Mouse (Mus musculus) adrenal gland, adult 2 months (tissue): ENCODE data around the gene Pheta2. TPM values are rescaled to one million over a fixed set of nuclear protein-coding genes. Genes with fewer than 3 reads are reported as not detected.
"Not testable (repeated sequence)": the region's sequence is repeated elsewhere in the genome, so short reads cannot be mapped to it uniquely, and the experiment has no call there.

Experiments used
- DNase-seq: peaks from one replicate; pipeline ENCODE4 v3.0.0; 2021
- microRNA-seq, 2 experiments: library from miRNA; unstranded; fragments of <30 nt; microRNA quantifications; one replicate each; pipeline ENCODE4 v1.2.0; 2021
- polyA plus RNA-seq: library from polyadenylated mRNA; depleted of rRNA; stranded (reverse); fragments of >200 nt; gene quantifications from 2 replicates; pipeline ENCODE4 v1.2.3, GENCODE M21; 2012; rRNA removed
- total RNA-seq, 2 experiments: library from RNA; stranded (reverse); gene quantifications; 2 replicates each; pipeline ENCODE4 v1.2.3; 2021

Pheta2 gene
- total and polyA plus RNA-seq, 3 experiments, result 0.40 to 1.1 (median 0.55) TPM

GRCm38 (mm10) chr15:82368851-82369250 is 30.1 kb downstream of the Pheta2 start:
- DNase-seq, result no peak

- DNase-seq, result no peak
Observed at GRCm38 (mm10) chr15:82372446-82372845, 33.7 kb downstream of the Pheta2 start.

- DNase-seq, result no peak
Observed at GRCm38 (mm10) chr15:82372991-82373390, 34.2 kb downstream of the Pheta2 start.

DNA sequence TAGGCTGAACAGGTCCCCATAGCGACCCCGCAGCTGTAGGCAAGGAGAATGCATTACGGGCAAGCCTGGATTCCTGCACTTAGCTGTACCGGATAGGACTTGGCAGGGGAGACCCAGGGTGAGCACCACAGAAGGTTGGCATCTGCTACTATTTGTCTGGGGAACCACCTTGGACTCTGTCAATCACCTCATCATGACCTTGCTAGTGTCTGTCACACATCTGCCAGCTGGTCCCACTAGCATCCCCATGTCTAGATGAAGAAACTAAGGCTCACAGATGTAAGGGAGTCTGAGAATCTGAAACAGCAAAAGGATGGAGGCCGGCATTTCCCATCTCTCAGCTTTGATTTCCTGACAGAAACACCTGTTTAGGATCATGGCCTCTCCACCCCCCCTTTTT is 35.7 kb downstream of the Pheta2 start:
- no peak for DNase-seq

DNA sequence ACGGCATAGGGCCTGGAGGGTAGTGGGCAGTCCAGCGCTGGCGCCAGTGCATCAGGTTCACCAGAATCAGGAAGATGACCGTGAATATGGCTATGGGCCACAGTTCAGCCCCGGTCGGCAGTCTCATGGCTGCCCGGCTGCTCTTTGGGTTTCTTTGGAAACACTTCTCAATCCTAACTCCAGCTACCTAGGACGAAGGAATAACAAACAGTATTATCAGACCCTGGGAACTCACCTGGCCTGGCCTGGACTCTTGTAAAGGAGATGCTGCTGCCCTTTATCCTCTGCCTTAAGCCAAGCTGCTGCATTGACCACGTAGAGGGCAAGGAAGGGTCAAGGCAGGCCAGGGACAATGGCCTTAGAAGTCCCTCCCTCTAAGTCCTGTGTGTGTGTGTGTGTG is 37.1 kb downstream of the Pheta2 start:
- no peak for DNase-seq

DNA sequence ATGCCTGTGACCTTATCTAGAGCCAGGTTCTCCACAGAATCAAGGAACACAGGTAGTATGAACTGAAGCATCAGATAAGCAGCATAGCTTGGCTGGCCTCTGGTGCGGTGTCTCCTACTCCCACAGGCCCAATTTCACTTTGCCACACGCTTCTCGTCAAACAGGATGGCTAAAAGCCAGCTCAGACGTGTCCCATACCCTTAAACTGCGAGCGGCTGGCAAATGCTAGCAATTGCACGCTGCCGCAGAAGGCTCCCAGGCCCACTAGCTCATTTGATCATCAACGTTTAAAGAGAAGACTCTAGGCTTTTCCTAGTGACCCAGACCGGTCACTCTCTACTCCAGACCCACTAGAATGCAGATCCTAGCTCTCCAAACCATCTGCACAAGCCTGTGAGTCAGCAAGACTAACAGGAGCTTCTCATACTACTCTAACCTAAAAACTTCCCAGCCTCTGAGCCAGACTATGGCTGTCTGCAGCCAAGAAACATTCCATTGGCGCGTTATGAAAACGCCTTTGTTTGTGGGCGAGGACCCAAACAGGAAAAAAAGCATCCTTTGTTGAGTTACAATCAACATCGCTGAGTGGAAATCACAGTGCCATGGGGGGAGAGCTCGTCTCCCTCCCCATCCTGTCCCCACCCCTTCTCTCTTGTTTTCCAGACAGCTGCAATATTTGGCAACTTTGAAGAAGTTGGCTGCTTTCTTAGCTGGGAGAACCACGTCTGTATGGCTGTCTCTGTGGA is 37.8 kb downstream of the Pheta2 start:
- DNase-seq, result peak; percentile 56

DNA sequence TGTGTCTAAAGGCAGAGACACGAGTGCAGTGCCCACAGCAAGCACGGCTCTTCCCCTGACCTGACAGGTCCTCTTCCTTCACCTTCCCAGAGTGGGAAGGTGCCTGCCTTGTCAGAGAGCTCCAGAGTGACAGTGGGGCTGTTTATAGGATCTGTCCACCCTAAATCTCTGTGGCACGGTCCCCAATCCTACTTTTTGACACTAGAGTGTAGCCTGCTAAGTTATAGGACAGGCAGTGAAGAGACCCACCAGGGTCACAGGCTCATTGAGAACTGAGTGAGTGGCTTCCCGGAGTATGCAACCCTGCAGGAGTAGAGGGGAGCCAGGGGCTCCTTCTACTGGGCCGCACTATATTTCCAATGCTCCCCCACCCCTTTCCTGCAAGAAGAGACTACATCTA is 39.0 kb downstream of the Pheta2 start:
- DNase-seq, result no peak

DNA sequence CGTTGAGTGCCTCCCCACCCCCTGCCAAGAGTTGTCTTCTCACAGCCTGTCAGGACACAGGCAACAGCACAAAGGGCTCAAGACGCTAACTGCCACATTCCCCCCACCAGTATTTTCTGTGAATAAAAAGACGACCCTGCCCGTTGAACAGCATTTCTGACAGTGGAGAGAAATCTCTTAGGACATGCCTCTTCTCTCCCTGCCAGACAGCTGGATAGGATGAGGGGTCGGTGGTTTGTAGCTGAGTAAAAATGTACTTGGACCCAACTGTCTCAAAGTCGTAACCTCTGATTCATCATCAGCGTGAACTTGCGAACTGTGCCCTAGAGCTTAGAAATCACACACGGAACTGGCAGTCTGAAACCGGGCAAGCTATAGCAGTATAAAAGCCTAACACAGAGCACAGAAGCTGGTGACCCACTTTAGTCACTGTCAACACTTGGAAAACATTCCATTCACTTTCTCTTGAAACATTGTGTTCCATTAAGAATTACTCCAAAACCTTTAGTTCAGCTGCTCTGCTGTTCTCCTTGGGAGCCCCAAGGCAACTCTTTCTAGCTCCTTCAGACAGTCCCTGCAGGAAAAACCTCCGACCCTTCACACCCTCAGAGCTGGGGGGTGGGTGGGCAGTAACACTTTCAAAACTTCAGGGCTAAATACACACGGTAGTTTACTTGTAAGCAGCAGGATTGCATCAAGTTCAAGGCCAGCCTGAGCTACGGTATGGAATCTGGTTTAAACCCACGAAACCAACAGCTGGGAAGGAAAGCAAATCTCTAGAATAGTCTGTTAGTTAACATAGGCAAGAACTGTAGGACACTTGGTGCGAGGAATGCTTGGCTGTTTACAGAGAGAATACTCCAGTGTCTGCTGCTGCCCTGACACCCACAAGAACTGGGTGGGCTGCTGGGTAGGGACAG is 39.8 kb downstream of the Pheta2 start:
- peak; percentile 33 for DNase-seq

DNA sequence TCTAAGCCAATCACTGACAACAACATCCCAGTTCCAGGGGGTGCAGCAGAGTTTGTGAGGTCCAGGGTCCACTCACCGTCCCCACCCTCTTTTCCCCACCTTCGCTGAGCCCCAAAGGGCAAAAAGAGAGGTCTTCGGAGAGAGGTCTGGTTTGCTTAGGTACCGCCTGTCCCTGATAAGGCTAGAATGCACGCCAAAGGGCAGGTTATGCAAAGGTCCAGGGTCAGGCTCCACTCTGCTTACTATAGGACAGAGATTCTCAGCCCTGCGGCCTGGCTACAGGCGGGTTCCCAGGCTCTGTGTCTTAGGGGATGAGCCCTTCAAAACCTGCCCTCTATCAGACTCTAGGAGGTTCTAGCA is 40.7 kb downstream of the Pheta2 start:
- DNase-seq, result no peak

- peak; percentile 82 for DNase-seq
Observed at GRCm38 (mm10) chr15:82379871-82380713, 41.4 kb downstream of the Pheta2 start, which contains the start of gene Cyp2d22. Gene Cyp2d22 (minus strand): TSS chr15:82380260.

DNA sequence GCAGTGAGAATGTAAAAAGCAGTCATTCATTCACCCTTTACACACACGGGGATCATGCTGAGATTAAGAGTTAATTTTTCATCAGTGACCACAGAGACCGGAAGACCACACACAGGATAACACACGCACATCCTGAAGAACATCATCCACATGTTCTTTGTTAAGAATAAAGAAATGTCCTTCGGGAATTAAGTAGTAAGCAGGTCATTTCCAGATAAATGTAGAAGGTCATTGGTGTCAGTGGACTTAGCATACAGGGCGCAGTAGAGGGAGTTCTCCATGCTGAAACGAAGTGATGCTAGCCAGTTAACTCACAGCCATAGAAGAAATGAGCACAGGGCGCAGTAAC is 41.9 kb downstream of the Pheta2 start:
- no peak for DNase-seq

GRCm38 (mm10) chr15:82382441-82382840 is 43.7 kb downstream of the Pheta2 start:
- no peak for DNase-seq

GRCm38 (mm10) chr15:82385729-82386128 is 47.0 kb downstream of the Pheta2 start:
- no peak for DNase-seq

GRCm38 (mm10) chr15:82389916-82390315 is 51.2 kb downstream of the Pheta2 start:
- not testable (repeated sequence) for DNase-seq

DNA sequence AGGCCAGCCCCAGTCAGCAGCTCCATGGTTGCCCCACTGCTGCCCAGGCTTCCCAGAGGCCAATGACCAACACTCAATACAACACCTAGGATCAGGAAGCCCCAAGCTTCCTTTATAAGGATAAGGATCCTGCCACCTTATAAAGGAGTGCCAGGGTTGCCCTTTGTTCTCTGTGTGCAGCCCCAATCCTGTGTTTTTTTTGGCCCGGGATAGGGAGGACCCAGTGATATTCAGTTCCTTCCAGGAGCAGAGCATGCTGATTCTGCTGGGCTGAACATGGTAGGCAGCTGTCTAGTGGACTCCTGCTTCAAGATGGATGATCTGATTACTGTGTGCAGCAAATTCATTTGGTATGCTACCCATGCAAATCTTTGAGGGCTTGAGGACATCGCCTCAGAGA is 55.2 kb downstream of the Pheta2 start, which contains the start of gene Cyp2d11:
TSS of gene Cyp2d11 (minus strand) at position 101 of the 400 bp plus-strand sequence.
- DNase-seq, result not testable (repeated sequence)

Small RNAs within 50 kb of the gene (microRNA-seq; reads per million reads assigned to microRNA genes)
- 0 reads per million in 2 experiments for gene Mir7684

Other genes starting within 250 kb of the Pheta2 start
- gene Ccdc134, start 211.0 kb upstream of the Pheta2 start, total RNA-seq, result 1 to 10 TPM; 6.2 to 8.5 TPM
- 20.7 and 26.5 TPM in 2 replicates for gene Ccdc134, start 211.0 kb upstream of the Pheta2 start, polyA plus RNA-seq
- gene Srebf2, start 191.8 kb upstream of the Pheta2 start, total RNA-seq, result 100 to 1,000 TPM in 1 of 2 experiments, 10 to 100 TPM in 1; 93.2 to 101 TPM
- gene Srebf2, start 191.8 kb upstream of the Pheta2 start, polyA plus RNA-seq, result 232 and 261 TPM in 2 replicates
- gene Shisa8, start 126.1 kb upstream of the Pheta2 start, total RNA-seq, result under 1 TPM in 1 of 2 experiments, not detected in 1; 0.69 TPM
- gene Shisa8, start 126.1 kb upstream of the Pheta2 start, polyA plus RNA-seq, result 1.3 and 2.5 TPM in 2 replicates
- gene Tnfrsf13c, start 114.6 kb upstream of the Pheta2 start, total RNA-seq, result not detected
- 0.08 and 0.15 TPM in 2 replicates for gene Tnfrsf13c, start 114.6 kb upstream of the Pheta2 start, polyA plus RNA-seq
- gene Cenpm, start 94.2 kb upstream of the Pheta2 start, total RNA-seq, result 1 to 10 TPM in 1 of 2 experiments, under 1 TPM in 1; 0.93 to 1.9 TPM
- 11.0 and 11.1 TPM in 2 replicates for gene Cenpm, start 94.2 kb upstream of the Pheta2 start, polyA plus RNA-seq
- under 1 TPM; 0.31 to 0.32 TPM for gene 1500009C09Rik, start 86.5 kb upstream of the Pheta2 start, total RNA-seq
- 0.23 and 0.26 TPM in 2 replicates for gene 1500009C09Rik, start 86.5 kb upstream of the Pheta2 start, polyA plus RNA-seq
- 1 to 10 TPM; 2.9 to 4.7 TPM for gene Sept3, start 64.0 kb upstream of the Pheta2 start, total RNA-seq
- 2.1 and 2.9 TPM in 2 replicates for gene Sept3, start 64.0 kb upstream of the Pheta2 start, polyA plus RNA-seq
- gene Wbp2nl, start 40.0 kb upstream of the Pheta2 start, total RNA-seq, result not detected
- gene Wbp2nl, start 40.0 kb upstream of the Pheta2 start, polyA plus RNA-seq, result not detected in 2 replicates
- 10 to 100 TPM; 62.8 to 64.0 TPM for gene Naga, start within 50 bp of the Pheta2 start, total RNA-seq
- 136 and 165 TPM in 2 replicates for gene Naga, start within 50 bp of the Pheta2 start, polyA plus RNA-seq
- 100 to 1,000 TPM; 187 to 197 TPM for gene Smdt1, start within 50 bp of the Pheta2 start, total RNA-seq
- gene Smdt1, start within 50 bp of the Pheta2 start, polyA plus RNA-seq, result 190 and 213 TPM in 2 replicates
- 100 to 1,000 TPM; 454 to 511 TPM for gene Ndufa6, start 15.4 kb downstream of the Pheta2 start, total RNA-seq
- gene Ndufa6, start 15.4 kb downstream of the Pheta2 start, polyA plus RNA-seq, result 169 and 274 TPM in 2 replicates
- gene Cyp2d22, start 41.3 kb downstream of the Pheta2 start, total RNA-seq, result 10 to 100 TPM; 37.9 to 39.6 TPM
- 51.0 and 66.2 TPM in 2 replicates for gene Cyp2d22, start 41.3 kb downstream of the Pheta2 start, polyA plus RNA-seq
- under 1 TPM in 1 of 2 experiments, not detected in 1; 0.21 TPM for gene Cyp2d11, start 55.1 kb downstream of the Pheta2 start, total RNA-seq
- not detected in 2 replicates for gene Cyp2d11, start 55.1 kb downstream of the Pheta2 start, polyA plus RNA-seq
- gene Cyp2d10, start 68.3 kb downstream of the Pheta2 start, total RNA-seq, result 1 to 10 TPM in 1 of 2 experiments, not detected in 1; 1.5 TPM
- 0.73 TPM in 1 of 2 replicates, not detected in the other for gene Cyp2d10, start 68.3 kb downstream of the Pheta2 start, polyA plus RNA-seq
- under 1 TPM; 0.69 to 0.78 TPM for gene Cyp2d9, start 94.5 kb downstream of the Pheta2 start, total RNA-seq
- not detected in 2 replicates for gene Cyp2d9, start 94.5 kb downstream of the Pheta2 start, polyA plus RNA-seq
- gene Cyp2d12, start 216.1 kb downstream of the Pheta2 start, total RNA-seq, result not detected
- gene Cyp2d12, start 216.1 kb downstream of the Pheta2 start, polyA plus RNA-seq, result not detected in 2 replicates